Mouse (Mus musculus) kidney, adult 8-10 months (tissue): ENCODE results near the gene Lrrc34.

Experiments
- DNase-seq, 2 experiments: peaks; one replicate each; pipeline ENCODE4 v3.0.0; 2022

Gene Lrrc34

DNA sequence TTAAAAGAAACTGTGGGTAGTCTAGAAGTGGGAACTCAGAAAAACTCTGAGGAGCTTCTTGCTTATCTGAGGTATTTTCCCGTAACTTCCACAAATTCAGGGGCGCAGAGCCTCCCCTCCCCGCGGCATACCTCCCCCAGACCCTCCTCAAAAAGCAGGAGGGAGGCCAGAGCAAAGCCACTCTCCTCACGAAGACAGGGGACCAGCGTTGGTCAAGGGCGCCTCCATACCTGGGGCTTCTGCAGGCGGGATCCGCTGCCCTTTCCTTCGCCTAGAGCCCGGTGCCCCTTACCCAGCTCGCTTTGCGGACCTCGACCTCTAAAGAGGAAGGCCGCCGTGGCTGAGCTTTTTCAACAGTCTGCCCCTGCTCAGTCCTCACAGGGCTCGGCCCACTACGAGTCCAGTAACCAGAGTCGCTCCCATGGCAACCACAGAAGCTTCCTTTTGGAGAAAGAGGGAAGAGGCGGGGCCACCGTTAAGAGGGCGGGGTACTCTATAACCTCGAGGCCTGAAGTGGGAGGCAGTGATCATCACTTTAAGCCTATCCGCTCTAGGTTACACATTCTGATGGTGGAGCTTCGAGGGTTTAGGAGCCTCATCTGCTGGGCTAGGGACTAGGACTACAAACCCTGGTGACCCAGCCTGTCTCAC is at the start of gene Lrrc34:
TSS of gene Lrrc34 (minus strand) at position 430 of the 651 bp plus-strand sequence.
- DNase-seq = peak; percentile 25 to 39

DNA sequence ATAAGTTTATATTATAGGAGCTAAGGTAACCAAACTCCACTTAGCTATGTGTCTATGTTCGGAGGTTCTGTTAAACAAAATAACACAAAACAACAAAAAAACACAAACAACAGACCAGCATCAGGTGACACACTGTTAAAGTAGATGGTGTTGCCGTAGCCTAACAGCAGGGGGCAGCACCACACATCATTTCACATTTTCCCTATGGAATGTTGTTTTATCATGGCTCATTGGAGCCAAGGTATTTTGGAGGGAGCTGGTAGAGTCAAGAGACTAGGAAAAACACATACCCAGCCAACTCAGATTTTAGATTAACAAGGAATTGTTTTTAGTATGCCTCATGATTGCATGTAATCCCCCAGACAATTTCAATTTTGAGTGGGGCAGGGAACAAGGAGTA is 48.7 kb upstream of the Lrrc34 start:
- peak; percentile 84 to 88 for DNase-seq

DNA sequence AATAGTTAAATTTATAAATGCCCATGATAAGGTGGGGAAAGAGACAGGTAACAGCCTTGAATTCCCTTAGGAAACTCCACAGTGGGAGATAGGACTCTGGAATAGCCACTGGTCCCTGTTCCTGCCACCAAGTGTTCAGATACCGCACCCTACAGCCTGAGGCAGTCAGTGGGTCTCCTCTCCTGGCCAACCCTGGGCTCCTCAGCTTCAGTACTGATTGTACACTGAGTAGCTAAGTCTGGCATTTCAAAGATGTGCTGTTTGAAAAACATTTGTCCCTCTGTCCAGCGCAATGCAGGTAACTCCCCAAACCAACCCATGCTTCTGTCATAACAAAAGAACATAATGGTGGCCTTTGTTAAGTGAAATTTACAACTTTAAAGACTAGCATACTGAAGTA is 48.0 kb upstream of the Lrrc34 start:
- no peak for DNase-seq

DNA sequence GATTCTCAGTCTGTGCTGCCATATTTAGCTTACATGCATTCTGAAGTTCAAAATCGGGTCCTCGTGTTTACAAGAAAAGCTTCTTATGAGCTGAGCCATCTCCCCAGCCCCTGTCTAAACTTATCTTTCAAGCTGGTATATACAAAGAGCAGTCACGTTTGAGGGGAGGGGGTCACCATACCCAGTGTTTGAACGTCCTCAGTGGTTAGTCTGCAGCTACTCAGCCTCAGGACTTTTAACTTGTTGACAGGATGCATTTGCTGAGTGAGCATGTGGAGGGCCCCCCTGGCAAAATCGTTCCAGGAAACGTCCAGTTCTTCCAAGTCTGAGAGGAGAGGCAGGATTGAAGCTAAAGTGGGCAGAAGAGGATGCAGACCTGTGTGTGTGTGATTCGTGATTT is 43.3 kb upstream of the Lrrc34 start:
- DNase-seq = no peak

DNA sequence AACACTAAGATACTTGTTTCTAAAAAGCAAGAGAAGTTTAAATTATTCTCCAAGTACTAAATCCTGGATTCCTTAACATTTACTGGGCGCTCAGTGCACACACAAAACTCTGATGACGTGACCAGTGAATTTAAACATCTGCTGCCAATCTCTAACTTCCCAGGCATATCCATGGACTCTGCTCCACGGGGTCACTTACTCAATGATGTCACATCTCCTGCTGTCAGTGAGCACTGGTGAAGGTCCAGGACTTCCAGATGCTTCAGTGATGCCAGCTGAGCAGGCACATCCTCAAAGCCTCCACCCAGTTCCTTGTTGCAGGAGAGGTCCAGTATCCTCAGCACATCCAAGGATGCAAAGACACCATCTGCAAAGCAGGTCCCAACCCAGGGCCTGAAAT is 39.5 kb upstream of the Lrrc34 start:
- no peak for DNase-seq

DNA sequence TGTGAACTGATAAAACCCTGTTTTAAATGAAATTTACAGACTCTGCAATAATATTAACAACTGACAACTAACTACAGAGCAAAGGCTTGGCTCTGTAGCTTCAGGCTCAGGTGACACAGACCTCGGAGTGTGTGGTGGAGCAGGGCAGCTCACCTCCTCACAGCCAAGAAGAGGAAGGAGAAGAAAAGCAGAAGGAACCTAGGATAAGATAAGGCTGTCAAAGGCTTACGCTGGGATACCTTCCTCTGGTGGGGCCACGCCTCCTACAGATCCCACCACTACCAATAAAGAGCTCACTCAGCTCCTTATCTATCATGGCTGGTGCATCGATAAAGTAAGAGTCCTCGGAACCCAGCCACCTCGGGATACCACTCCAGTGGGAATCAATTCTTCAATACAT is 35.5 kb upstream of the Lrrc34 start:
- no peak for DNase-seq

DNA sequence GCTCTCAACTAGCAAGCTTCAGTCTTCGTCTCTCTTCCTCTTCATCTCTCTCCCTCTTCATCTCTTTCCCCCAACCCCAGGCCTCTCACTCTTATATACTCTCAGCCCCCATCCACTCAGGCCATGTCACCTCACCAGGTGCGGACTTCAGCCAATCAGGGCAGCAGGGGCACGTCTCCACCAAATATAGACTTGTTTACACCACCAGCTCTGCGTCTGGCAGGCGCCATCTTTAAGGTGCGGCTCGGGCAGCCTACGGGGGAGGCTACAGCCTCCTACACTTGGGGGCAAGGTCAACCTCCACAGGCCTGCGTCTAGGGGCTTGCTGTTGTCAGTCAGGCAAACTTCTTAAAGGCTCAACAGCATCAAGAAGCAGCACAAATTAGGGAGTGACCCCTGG is 10.8 kb upstream of the Lrrc34 start:
- DNase-seq = no peak

DNA sequence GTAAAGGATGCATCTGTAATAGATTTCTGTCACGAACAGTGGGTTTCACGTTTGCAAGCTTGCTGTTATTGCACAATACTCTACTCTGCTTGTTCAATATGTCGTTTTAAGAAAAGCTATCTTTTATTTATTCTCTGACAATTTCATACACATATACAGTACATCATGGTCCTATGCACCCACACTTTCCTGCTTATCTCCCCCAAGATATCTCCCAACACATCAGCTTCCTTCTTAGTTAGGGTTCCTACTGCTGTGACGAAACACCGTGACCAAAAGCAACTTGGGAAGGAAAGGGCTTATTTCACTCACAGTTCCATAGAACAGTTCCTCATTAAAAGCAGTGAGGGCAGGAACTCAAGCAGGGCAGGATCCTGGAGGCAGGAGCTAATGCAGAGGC is 8.3 kb upstream of the Lrrc34 start:
- no peak for DNase-seq

DNA sequence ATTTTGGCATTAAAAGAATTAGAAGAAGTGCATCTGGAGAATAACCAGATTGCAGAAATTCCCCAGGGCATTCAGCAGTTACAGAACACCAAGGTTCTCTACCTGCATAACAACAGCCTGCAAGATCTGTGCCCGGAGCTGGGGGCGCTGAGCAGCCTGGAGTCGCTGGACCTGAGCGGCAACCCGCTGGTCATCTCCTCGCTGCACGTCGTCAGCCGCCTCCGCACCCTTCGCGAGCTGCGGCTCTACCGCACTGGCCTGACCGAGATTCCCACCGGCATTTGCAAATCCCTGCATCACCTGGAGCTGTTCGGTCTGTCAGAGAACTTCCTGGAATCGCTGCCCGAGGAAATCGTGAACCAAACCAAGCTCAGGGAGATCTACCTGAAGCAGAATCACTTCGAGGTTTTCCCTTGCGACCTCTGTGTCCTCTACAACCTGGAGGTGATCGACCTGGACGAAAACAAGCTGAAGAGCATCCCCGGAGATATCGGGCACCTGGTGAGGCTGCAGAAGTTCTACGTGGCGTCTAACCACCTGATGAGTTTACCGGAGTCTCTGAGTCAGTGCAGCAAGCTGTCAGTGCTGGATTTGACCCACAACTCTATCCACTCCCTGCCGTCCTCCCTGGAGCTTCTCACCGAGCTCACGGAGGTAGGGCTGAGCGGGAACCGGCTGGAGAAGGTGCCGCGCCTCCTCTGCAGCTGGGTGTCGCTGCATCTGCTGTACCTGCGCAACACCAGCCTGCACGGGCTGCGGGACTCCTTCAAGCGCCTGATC is 2.6 kb upstream of the Lrrc34 start:
- DNase-seq = peak; percentile 34 to 39

DNA sequence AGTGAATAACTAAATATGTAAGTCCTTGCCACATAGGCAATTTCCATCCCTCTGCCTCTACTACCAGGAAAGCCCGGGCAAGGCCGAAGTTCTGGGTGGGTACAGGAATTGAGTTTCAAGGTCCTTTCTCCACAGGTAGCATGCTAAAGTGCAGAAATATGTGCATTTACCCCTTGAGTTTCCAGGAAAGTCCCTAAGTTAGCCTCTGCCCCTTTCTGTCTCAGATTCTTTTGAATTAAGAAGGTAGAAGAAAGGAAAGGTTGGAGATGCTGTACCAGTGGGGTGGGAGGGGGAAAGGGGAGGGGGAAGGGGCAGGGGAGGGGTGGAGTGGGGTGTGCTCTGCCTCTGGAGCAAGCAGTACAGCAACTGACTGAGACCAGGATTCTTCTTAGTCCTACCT is 797 bp upstream of the Lrrc34 start:
- DNase-seq = no peak

DNA sequence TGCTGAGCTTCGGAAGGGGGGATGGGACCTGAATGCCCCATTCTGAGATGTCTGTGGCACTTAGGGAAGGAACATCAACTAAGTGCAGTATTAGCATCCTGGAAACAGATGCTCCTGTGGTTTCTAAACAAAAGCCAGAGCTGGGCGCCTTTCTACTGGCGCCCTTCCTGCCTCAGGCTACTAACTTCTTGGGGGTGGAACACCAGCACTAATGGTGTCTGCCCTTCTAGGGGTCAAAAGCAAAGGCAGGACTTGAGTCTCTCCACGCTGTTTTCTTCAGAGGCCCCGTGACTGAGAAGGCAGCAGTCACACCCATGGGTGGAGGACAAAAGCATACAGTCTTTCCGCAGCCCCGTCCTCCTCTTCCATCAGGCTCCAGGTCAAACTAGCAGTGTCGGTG is 908 bp downstream of the Lrrc34 start:
- DNase-seq = no peak

DNA sequence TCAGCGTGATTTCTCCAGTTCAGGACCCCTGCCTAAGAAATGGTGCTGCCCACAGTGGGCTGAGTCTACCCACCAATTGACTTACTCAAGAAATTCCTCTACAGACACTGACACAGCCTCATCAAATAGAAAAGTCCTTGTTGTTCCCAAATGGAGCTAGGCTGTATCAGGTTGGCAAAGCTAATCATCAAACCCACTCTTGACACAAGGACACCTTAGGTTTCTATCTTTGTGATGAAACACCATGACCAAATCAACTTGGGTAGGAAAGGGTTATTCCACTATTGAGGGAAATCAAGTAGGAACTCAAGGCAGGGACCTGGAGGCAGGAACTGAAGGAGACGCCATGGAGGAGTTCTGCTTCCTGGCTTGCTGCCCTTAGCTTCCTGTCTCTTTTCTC is 3.5 kb downstream of the Lrrc34 start, which contains the start of gene Lrriq4:
TSS of gene Lrriq4 (plus strand) at position 301 of the 400 bp plus-strand sequence.
- no peak for DNase-seq

DNA sequence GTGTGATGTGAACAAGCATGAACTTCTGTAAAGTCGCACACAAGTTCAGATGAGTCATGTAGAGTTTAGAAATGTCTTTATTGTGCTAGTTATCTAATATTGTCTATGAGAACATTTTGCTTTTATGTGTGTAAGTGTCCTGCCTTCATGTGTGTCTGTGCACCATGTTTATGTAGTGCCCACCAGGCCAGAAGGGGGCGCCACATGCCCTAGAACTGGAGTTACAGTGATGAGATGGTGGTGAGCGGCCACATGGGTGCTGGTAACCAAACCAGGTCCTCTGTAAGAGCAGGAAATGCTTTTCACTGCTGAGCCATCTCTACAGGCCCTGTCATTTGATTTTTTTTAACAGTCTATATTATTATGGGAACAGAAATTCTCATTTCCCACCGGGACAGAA is 12.0 kb downstream of the Lrrc34 start:
- DNase-seq = no peak

DNA sequence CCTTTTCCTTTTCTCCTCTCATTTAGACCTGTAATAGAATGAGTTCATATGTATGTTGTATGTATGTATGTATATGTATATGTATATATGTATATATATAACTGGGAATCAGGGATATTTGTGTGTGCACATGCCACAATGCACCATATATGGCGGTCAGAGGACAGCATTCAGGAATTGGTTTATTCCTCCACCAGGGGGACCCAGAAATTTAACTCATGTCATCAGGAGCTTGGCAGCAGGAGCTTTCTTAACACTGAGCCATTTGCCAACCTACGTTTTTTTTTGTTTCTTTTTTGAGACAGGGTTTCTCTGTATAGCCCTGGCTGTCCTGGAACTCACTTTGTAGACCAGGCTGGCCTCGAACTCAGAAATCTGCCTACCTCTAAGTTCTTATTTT is 14.0 kb downstream of the Lrrc34 start:
- no peak for DNase-seq

DNA sequence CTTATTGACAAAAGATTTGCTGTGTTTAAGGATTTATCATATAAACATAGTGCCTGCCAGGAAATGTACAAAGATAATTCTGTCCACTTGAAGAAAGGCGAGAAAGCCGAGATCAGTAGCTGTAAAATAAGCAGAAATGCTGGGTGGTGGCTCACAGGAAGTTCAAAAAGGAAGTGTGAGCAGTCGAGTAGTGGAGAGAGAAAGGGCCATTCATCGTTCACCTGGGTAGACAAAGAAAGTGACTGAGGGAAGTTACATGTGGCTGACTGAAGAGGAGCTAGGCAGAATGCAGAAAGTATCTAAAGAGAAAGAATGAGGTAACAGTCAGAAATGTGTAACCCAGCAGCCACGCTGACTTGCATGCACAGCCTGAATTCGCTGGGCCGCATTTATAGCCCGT is 27.5 kb downstream of the Lrrc34 start:
- no peak for DNase-seq

DNA sequence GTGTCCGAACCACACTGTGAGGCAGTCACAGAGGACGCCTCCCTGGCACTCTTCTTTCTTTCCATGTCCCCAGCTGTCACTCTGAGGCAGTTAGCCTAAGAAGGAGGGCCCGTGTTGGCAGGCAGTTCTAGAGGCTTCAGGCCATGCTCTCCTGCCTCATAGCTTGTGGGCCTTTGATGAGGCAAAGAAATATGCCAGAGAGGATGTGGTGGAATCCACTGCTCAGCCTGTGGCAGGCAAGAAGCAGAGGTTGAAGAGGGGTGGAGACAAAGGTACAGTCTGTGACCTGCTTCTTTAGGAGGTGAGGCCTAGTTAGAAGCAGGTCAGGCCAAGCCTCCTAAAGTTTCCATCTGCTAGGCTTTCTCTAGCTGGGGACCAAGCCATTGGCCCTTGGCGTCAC is 36.7 kb downstream of the Lrrc34 start:
- DNase-seq = no peak

DNA sequence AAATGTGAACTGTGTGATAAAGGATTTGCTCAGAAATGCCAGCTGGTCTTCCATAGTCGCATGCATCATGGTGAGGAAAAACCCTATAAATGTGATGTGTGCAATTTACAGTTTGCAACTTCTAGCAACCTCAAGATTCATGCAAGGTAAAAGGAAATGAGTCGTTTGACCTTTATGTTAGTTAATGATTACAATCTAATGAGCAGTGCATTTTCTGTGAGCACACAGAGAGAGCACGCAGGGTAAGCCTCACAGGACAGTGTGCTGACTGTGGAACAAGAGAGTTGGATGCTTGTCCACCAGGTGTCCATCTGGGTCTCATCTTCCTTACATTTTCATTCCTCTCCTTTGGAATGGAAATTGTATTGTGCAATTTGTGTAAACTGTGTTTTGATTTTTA is 38.7 kb downstream of the Lrrc34 start:
- no peak for DNase-seq

DNA sequence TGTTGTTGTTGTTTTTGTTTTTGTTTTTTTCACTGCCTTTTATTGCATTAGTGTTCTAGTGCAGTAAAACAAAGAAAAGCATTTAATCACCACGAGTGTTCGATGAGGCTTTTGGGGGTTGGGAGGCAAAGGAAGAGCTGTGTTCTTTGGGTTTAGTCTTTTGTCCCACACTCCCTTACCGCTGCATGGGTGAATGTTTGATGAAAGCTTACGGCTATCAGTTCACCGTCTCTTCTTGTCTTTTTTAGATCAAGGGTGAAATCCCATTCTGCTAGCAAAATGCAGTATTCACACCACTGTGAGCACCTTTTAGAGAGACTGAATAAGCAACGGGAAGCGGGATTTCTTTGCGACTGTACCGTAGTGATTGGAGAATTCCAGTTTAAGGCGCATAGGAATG is 44.4 kb downstream of the Lrrc34 start:
- DNase-seq = no peak

DNA sequence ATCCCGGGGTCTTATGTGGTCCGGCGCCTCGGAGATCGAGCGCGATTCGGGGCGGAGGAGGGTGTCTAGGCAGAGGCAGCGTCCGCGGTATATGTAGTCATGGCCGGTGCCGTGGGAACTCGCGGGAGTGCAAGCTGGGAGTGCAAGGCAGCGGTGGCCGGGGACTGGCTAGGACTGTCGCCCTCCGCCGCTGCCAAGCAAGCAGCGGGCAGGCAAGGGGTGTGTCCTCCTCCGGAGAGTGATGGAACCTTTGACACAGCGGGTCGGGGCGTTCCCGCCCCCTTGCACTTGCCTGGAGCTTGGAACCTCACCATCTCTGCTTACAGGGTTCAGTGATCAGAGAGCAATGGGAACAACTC is 45.0 kb downstream of the Lrrc34 start:
- peak; percentile 83 to 84 for DNase-seq

DNA sequence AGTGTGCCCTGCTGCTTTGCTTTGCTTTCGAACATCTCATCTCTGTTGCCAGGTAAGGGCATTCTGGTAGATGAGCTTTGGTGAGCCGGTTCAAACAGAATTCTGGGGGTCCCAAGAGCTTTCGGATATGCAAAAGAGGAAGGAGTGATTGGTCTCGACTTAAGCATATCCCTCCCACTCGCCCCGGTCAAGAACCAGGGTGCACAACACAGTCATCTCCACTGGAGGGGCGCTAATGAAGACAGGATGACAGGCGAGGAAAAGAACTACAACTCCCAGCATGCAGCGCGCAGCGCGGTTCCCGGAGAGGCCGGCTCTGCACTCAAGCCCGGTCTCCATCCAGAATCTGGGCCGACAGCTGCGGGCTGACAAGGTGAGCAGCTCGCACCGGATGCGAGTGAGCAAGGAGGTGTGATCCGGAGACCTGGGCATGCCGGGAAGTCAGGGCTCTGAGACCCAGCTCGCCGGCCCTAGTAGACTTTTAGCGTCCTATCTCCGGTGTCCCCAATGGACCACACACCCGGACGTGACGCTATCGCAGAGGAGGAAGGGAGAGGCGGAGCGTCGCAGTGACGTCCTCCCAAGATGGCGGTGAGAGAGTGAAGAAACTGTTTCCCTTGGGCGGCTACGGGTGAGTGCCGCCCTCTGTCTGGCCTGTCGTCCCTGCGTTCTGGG is 45.5 kb downstream of the Lrrc34 start, which contains the start of gene Mynn:
TSS of gene Mynn (plus strand) at position 1 of the 675 bp plus-strand sequence.
- peak; percentile 96 to 97 for DNase-seq

DNA sequence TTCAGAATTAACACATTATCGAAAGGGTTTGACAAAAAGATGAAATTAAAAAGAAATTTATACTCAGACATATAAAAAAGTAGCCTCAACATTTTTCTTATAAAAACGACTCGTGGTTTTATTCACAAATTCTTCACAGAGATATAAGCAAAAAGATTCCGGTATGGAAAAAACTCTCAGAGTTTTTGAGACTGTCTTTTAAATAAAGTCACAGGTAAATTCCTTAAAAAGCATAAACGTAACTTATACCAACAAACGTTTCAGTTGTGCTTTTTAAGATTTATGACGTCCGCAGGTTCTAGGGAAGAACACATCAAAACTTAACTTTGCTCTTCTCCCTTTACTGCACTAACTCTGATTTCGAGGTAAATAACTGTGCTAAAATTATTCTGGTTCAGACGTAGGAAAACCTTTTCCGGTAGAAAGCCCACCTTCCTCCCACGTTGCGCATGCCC is 46.0 kb downstream of the Lrrc34 start:
- DNase-seq = no peak

DNA sequence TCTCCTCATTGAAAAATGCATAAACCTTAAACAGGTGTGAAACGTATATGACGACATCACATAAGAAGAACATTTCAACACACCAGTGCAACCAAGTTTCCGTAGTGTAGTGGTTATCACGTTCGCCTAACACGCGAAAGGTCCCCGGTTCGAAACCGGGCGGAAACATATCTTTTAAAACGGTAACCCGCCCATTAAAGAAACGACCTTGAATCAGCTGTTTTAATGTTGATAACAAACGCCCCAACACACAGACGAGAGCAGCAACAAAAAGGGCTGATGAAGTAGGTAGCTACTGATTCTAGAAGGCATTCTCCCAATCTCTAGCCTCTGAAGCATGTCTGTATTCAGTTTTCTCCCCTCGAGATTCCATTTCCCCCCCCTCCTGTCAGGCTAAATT is 46.5 kb downstream of the Lrrc34 start:
- peak; percentile 88 to 95 for DNase-seq

DNA sequence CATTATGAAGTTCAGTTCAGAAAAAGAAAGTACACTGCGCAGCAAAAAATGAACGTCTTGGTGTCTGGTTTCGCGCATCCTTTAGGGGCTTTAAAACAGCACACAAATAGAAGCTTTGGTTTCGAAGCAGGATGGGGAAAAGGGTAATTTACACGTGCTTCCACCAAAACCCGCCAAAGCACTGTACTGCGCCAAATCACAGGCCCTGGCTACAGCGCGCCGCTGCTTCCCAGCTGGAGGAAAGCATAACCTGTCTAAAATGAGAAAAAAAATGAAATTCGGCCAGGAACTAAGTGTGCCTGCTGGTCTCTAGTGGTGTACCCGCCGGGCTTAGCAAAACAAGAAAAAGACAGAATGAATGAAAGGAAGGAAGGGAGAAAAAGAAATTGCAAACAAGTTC is 47.0 kb downstream of the Lrrc34 start:
- DNase-seq = peak; percentile 35 to 41
